Mouse (Mus musculus): ENCODE measurements around the gene Gna13. TPM values are rescaled to one million over a fixed set of nuclear protein-coding genes. Genes with fewer than 3 reads are reported as not detected.

The Gna13 gene
- 17.8 and 18.6 TPM in 2 replicates for polyA plus RNA-seq (2015; fragmentation: Nextera tagmentation; extraction: Ambion mirVana)

GRCm38 (mm10) chr11:109362463-109363190 lies at the start of gene Gna13:
Gene Gna13 (plus strand): TSS chr11:109362831.
- Histone ChIP-seq H3K4me2 (peak within 1 kb of the TSS; percentile 83), H3K27ac (replicated peaks) (peak within 1 kb of the TSS; percentile 99), H3K9me3 (no peaks in the 10 kb centered on the region), H3K27me3 (replicated peaks) (no peaks in the 10 kb centered on the region), H3K4me1 (peaks cover 67% of the 10 kb centered on the region), H3K9ac (peak within 1 kb of the TSS; percentile 98), H3K4me3 (peak within 1 kb of the TSS; percentile 99), H3K36me3 (peaks cover 24% of the 10 kb centered on the region)
- under 1% methylated on average over 68 of the region's 89 CpGs for WGBS
- peak; percentile 80 for ATAC-seq (ENCODE audit: extremely low read depth, insufficient number of reproducible peaks, low FRiP score, low TSS enrichment)

DNA sequence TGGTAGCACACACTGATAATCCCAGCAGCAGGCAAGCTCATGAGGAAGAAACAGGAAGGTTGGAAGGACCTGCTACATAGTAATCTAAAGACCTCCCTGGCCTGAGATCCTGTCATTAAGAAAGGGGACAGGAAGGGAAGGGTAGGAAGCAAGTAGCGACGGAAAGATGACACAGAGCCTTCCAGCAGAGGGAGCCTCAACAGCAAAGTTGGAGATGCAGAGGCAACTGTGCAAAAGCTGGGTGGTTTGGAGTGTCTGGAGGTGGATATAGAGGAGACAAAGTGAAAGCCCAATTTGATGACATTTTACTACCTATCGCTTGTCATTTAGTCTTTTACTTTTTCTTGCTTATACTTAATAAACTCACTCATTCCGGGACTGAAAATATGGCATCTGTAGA lies 45.7 kb upstream of the Gna13 start:
- peaks cover 40% of the 10 kb centered on the region for H3K27me3 ChIP-seq (replicated peaks)
- no peak overlapping the region for H3K4me3 ChIP-seq
- H3K27ac ChIP-seq (replicated peaks): no peak overlapping the region
- H3K9me3 ChIP-seq: no peaks in the 10 kb centered on the region
- H3K4me2 ChIP-seq: no peak overlapping the region
- H3K4me1 ChIP-seq: peaks cover 5% of the 10 kb centered on the region
- 32% methylated on average over 4 of the region's 4 CpGs for WGBS
- no peak overlapping the region for H3K9ac ChIP-seq
- H3K36me3 ChIP-seq: no peaks in the 10 kb centered on the region
- no peak for ATAC-seq (ENCODE audit: extremely low read depth, insufficient number of reproducible peaks, low FRiP score, low TSS enrichment)

GRCm38 (mm10) chr11:109319471-109319870 lies 43.2 kb upstream of the Gna13 start:
- no peaks in the 10 kb centered on the region for H3K9me3 ChIP-seq
- H3K4me2 ChIP-seq: no peak overlapping the region
- H3K27ac ChIP-seq (replicated peaks): no peak overlapping the region
- no peak for ATAC-seq (ENCODE audit: extremely low read depth, insufficient number of reproducible peaks, low FRiP score, low TSS enrichment)
- no peak overlapping the region for H3K4me3 ChIP-seq
- H3K9ac ChIP-seq: no peak overlapping the region
- no peaks in the 10 kb centered on the region for H3K4me1 ChIP-seq
- H3K27me3 ChIP-seq (replicated peaks): peaks cover 21% of the 10 kb centered on the region
- H3K36me3 ChIP-seq: no peaks in the 10 kb centered on the region
- WGBS: 75% methylated on average over 4 of the region's 4 CpGs

DNA sequence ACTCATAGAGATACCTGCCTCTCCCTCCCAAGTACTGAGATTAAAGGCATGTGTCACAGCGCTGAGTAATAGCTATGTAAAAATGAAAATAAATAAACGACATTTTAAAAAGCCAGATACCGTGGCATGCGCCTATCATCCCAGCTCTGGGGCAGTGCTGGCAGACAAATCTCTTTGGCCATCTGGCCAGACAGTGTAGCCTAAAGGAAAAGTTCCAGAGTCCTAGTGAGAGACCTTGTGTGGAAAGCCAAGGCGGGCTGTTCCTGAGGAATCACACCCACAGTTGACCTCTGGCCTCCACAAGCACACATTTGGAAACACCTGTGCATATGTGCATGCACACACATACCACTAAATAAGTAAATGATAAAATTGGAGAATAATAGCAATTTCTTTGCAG lies 42.7 kb upstream of the Gna13 start:
- Histone ChIP-seq H3K27me3 (replicated peaks) (peaks cover 19% of the 10 kb centered on the region), H3K4me2 (no peak overlapping the region), H3K36me3 (no peaks in the 10 kb centered on the region), H3K27ac (replicated peaks) (no peak overlapping the region), H3K9ac (no peak overlapping the region), H3K4me1 (no peaks in the 10 kb centered on the region), H3K4me3 (no peak overlapping the region), H3K9me3 (no peaks in the 10 kb centered on the region)
- ATAC-seq (ENCODE audit: extremely low read depth, insufficient number of reproducible peaks, low FRiP score, low TSS enrichment): no peak
- 78% methylated on average over 5 of the region's 5 CpGs for WGBS

DNA sequence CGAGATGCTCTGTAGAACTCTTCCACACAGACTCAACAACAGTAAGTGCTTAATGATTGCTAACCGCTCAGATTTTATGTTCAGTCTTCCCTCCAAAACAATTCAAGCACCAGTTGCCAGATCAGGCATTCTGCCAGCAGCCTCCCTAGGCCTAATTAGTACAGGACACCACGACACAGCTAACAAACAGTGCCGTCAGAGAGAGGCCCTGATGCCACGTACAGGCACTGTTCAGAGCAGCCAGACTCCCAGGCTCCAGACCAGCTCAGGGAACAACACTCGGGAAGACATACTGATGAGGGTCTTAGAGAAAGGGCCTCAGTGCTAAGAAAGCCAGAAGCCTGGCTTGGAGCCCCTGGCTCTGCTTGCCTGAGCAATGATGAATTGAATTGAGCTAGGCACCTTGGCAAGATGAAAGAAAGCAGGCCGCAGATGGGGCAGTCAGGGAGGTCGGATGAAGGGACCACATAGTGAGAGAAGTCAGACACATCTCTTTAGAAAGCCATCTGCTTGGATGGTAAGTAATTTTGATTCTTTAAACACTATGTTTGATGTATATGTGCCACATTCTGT lies 42.2 kb upstream of the Gna13 start:
- Histone ChIP-seq H3K9ac (0 out of 2 replicates have a peak overlapping the region, but pooled peaks have one; percentile 1), H3K4me3 (no peak overlapping the region), H3K9me3 (no peaks in the 10 kb centered on the region), H3K27me3 (replicated peaks) (peaks cover 14% of the 10 kb centered on the region), H3K4me1 (no peaks in the 10 kb centered on the region), H3K36me3 (no peaks in the 10 kb centered on the region), H3K27ac (replicated peaks) (no peak overlapping the region), H3K4me2 (no peak overlapping the region)
- no peak for ATAC-seq (ENCODE audit: extremely low read depth, insufficient number of reproducible peaks, low FRiP score, low TSS enrichment)
- 58% methylated on average over 8 of the region's 8 CpGs for WGBS

DNA sequence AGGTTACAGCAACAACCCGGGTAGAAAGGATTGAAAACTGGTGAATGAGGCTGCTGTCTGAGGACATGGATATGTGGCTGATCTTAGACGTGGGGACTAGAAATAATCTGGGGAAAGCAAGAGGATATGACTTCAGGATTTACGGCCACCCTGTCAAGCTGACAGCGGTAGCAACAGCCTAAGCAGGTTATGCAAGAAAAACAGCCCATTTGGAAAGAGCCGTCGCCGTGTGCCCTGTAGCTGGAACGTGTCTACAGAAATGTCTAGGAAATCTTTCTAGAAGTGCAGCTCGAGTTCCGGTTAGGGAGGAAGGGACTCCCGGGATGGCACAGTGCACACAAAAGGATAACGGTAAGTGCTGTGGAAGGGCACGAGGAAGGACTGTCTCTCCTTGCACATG lies 36.4 kb upstream of the Gna13 start:
- Histone ChIP-seq H3K4me2 (no peak overlapping the region), H3K4me1 (peaks cover 7% of the 10 kb centered on the region; the same call in 1 of the 2 replicates), H3K27ac (replicated peaks) (no peak overlapping the region), H3K36me3 (no peaks in the 10 kb centered on the region), H3K4me3 (no peak overlapping the region), H3K9ac (no peak overlapping the region), H3K9me3 (no peaks in the 10 kb centered on the region), H3K27me3 (replicated peaks) (no peaks in the 10 kb centered on the region)
- ATAC-seq (ENCODE audit: extremely low read depth, insufficient number of reproducible peaks, low FRiP score, low TSS enrichment): no peak
- WGBS: 69% methylated on average over 13 of the region's 13 CpGs

GRCm38 (mm10) chr11:109327381-109327780 lies 35.2 kb upstream of the Gna13 start:
- 53% methylated on average over 3 of the region's 3 CpGs for WGBS
- H3K4me2 ChIP-seq: no peak overlapping the region
- H3K9ac ChIP-seq: no peak overlapping the region
- no peaks in the 10 kb centered on the region for H3K36me3 ChIP-seq
- no peaks in the 10 kb centered on the region for H3K9me3 ChIP-seq
- H3K4me1 ChIP-seq: peaks cover 12% of the 10 kb centered on the region
- H3K27me3 ChIP-seq (replicated peaks): no peaks in the 10 kb centered on the region
- no peak overlapping the region for H3K27ac ChIP-seq (replicated peaks)
- ATAC-seq (ENCODE audit: extremely low read depth, insufficient number of reproducible peaks, low FRiP score, low TSS enrichment): no peak
- H3K4me3 ChIP-seq: no peak overlapping the region

- Histone ChIP-seq H3K4me3 (no peak overlapping the region), H3K4me1 (peaks cover 12% of the 10 kb centered on the region), H3K4me2 (no peak overlapping the region), H3K27ac (replicated peaks) (no peak overlapping the region), H3K9ac (no peak overlapping the region), H3K36me3 (no peaks in the 10 kb centered on the region), H3K9me3 (no peaks in the 10 kb centered on the region), H3K27me3 (replicated peaks) (no peaks in the 10 kb centered on the region)
- WGBS: 83% methylated on average over 10 of the region's 10 CpGs
- ATAC-seq (ENCODE audit: extremely low read depth, insufficient number of reproducible peaks, low FRiP score, low TSS enrichment): no peak
Observed at GRCm38 (mm10) chr11:109327952-109328351, 34.7 kb upstream of the Gna13 start.

DNA sequence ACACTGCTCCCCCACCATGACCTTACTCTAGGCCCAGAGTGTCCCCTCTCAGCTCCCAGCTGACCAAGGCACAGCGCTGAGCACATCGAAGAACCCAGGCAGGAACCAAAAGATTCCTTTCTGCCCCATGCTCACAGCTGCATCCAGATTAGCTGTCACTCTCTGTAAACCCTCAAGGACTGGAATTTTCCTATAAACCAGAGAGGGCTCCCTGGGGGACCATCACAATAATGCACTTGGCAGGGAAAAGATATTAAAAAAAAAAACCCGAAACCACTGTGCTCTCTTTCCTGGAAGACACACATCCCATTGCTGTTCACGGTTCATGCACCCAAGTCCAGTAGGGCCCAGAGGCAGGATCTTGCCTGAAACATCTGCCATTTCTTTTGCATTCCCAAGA lies 33.3 kb upstream of the Gna13 start:
- H3K9me3 ChIP-seq: no peaks in the 10 kb centered on the region
- H3K4me3 ChIP-seq: no peak overlapping the region
- H3K4me2 ChIP-seq: no peak overlapping the region
- 51% methylated on average over 4 of the region's 4 CpGs for WGBS
- peaks cover 12% of the 10 kb centered on the region for H3K4me1 ChIP-seq
- no peaks in the 10 kb centered on the region for H3K27me3 ChIP-seq (replicated peaks)
- no peak overlapping the region for H3K27ac ChIP-seq (replicated peaks)
- no peak for ATAC-seq (ENCODE audit: extremely low read depth, insufficient number of reproducible peaks, low FRiP score, low TSS enrichment)
- H3K36me3 ChIP-seq: no peaks in the 10 kb centered on the region
- no peak overlapping the region for H3K9ac ChIP-seq

DNA sequence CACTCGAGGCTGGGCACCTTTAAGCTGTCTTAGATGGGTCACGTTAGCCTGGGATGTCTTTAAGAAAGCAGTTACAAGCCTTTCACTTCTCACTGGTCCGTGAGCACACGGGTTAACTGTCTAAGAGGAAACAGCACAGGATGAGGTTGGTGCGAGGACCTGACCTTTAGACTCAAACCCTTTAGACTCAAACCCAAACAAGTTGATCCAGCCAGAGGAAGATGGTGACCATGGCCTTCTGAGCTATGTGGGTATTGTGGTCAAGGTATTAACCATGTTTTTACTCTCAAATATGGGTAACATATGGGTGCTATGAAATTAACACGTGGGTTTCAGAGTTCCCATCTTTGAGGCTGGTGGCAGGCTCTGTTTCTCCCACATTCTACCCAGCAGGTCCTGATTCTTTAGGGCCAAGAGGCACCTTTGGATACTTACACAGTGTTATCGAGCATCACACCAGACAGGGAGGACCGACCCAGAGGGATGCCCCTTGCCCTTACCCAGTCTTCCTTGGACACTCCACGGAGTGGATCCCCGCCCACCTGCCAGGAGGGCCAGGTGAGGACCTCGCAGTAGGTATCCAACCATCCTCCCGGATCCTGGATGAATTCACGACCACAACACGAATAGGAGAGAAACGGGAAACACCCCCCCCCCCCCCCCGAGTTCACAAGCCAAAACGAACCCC lies 31.8 kb upstream of the Gna13 start:
- 32% methylated on average over 17 of the region's 17 CpGs for WGBS
- Histone ChIP-seq H3K4me2 (peak overlapping the region; percentile 72), H3K27ac (replicated peaks) (no peak overlapping the region), H3K9ac (no peak overlapping the region), H3K36me3 (no peaks in the 10 kb centered on the region), H3K4me3 (peak overlapping the region; percentile 49), H3K27me3 (replicated peaks) (no peaks in the 10 kb centered on the region), H3K9me3 (no peaks in the 10 kb centered on the region), H3K4me1 (peaks cover 12% of the 10 kb centered on the region)
- no peak for ATAC-seq (ENCODE audit: extremely low read depth, insufficient number of reproducible peaks, low FRiP score, low TSS enrichment)

GRCm38 (mm10) chr11:109331424-109331824 lies 31.2 kb upstream of the Gna13 start:
- whole genome bisulfite sequencing: 5% methylated on average over 6 of the region's 6 CpGs
- H3K27me3 ChIP-seq (replicated peaks): no peaks in the 10 kb centered on the region
- no peaks in the 10 kb centered on the region for H3K36me3 ChIP-seq
- H3K4me2 ChIP-seq: peak overlapping the region; percentile 72
- H3K4me1 ChIP-seq: peaks cover 12% of the 10 kb centered on the region
- ATAC-seq (ENCODE audit: extremely low read depth, insufficient number of reproducible peaks, low FRiP score, low TSS enrichment): peak; percentile 72; the same call in 1 of the 2 replicates
- H3K9me3 ChIP-seq: no peaks in the 10 kb centered on the region
- peak overlapping the region; percentile 74 for H3K9ac ChIP-seq
- H3K4me3 ChIP-seq: peak overlapping the region; percentile 49
- H3K27ac ChIP-seq (replicated peaks): no peak overlapping the region
